Mouse (Mus musculus) MEL (cell line): ENCODE results near the gene Mcm2.

ENCODE experiments used
- CTCF ChIP-seq, 3 experiments: IDR thresholded peaks in 2 of 3; conservative IDR thresholded peaks in 1 of 3; 2 replicates each; pipeline ENCODE4 v1.5.1; 2011 to 2012; ENCODE audit warnings: low read length in 3 of 3, low read depth in 2 of 3, mild to moderate bottlenecking in 2 of 3, improper control_type of control experiment in 1 of 3, inconsistent platforms in 1 of 3, mixed read lengths in 1 of 3, moderate library complexity in 1 of 3; ENCODE audit not compliant: control insufficient read depth in 1 of 3, insufficient read depth in 1 of 3, poor library complexity in 1 of 3, severe bottlenecking in 1 of 3
- ETS1 ChIP-seq: IDR thresholded peaks from 2 replicates; pipeline ENCODE4 v1.6.1; 2012; ENCODE audit warnings: low read depth, mild to moderate bottlenecking, inconsistent platforms, low read length, improper control_type of control experiment, moderate library complexity
- GATA1 ChIP-seq: IDR thresholded peaks from 2 replicates; pipeline ENCODE4 v1.6.1; 2011; ENCODE audit warnings: low read depth, low read length, improper control_type of control experiment
- MAFK ChIP-seq: IDR thresholded peaks from 2 replicates; pipeline ENCODE4 v1.6.1; 2011; ENCODE audit warnings: low read depth, mild to moderate bottlenecking, low read length, improper control_type of control experiment, borderline replicate concordance
- POLR2A ChIP-seq, 2 experiments: IDR thresholded peaks; 2 replicates each; pipeline ENCODE4 v1.6.1; 2011 to 2012; ENCODE audit warnings: low read length in 2 of 2, mild to moderate bottlenecking in 2 of 2, control low read depth in 1 of 2, improper control_type of control experiment in 1 of 2, low read depth in 1 of 2, moderate library complexity in 1 of 2; ENCODE audit not compliant: control insufficient read depth in 1 of 2, insufficient read depth in 1 of 2, poor library complexity in 1 of 2
- RCOR1 ChIP-seq: IDR thresholded peaks from 2 replicates; pipeline ENCODE4 v1.6.1; 2012; ENCODE audit warnings: low read depth, mild to moderate bottlenecking, inconsistent platforms, low read length, improper control_type of control experiment
- SMC3 ChIP-seq: IDR thresholded peaks from 2 replicates; pipeline ENCODE4 v1.6.1; 2011; ENCODE audit warnings: low read depth, low read length, improper control_type of control experiment
- USF2 ChIP-seq, 2 experiments: IDR thresholded peaks; 2 replicates each; pipeline ENCODE4 v1.6.1; 2011 to 2012; ENCODE audit warnings: improper control_type of control experiment in 2 of 2, low read length in 2 of 2, borderline replicate concordance in 1 of 2, inconsistent platforms in 1 of 2, low read depth in 1 of 2, mild to moderate bottlenecking in 1 of 2; ENCODE audit not compliant: insufficient read depth in 1 of 2
- ZNF384 ChIP-seq: IDR thresholded peaks from 2 replicates; pipeline ENCODE4 v1.6.1; 2012; ENCODE audit warnings: low read depth, mild to moderate bottlenecking, inconsistent platforms, low read length, improper control_type of control experiment

GRCm38 (mm10) chr6:88905042-88905441, 6.5 kb upstream of the Mcm2 start:
- TF ChIP-seq USF2 (IDR thresholded peaks at IDR 0.05; ENCODE audit: borderline replicate concordance in 1 of 2, insufficient read depth in 1 of 2, low read depth in 1 of 2, low read length in 2 of 2) (no peak), CTCF (IDR thresholded peaks at IDR 0.05 in 2 of 3, conservative IDR thresholded peaks at IDR 0.05 in 1 of 3; ENCODE audit: control insufficient read depth in 1 of 3, insufficient read depth in 1 of 3, low read depth in 2 of 3, low read length in 3 of 3, poor library complexity in 1 of 3, severe bottlenecking in 1 of 3) (no peak), ETS1 (no peak), GATA1 (no peak), POLR2A (IDR thresholded peaks at IDR 0.05; ENCODE audit: control insufficient read depth in 1 of 2, insufficient read depth in 1 of 2, low read depth in 1 of 2, low read length in 2 of 2, poor library complexity in 1 of 2) (no peak), SMC3 (no peak), RCOR1 (no peak), ZNF384 (no peak), MAFK (no peak)
